Comparison of ENCODE assay signal across 24 mouse cellular contexts in the genomic region with DNA sequence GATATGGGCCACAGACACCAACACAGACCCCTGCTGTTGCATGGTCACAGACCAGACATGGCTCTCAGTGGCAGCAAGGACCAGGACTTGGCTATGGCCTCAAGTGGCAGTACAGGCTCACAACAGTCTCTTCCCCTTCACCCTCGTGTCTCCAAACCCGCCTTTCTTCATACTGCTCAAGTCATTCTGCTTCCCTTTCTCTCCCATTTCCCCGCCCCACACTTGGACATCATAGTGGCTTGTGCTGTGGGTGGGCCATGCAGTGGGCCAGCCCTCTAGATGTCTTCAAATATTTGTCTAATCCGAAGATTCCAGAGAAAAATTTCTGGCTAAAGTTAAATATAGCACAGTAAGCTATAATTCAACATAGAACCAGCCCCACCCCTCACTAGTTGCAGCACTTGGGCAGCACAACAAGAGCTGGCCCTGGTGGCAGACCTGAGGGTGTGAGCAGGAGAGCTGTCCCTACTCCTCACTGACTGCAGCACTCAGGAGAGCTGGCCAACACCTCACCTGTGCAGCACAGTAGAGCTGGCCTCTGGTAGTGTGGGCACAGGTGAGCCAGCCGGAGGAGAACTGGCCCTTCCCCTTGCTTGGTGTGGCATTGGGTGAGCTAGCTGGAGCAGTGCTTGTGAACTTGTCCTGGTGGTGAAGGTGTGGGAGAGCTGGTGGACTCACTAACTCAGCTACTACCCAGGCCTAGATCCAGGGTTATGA. TPM values are rescaled to one million over a fixed set of nuclear protein-coding genes. Genes with fewer than 3 reads are reported as not detected.
DNase-seq lines count a peak whose midpoint lies in the region; ATAC-seq and TF ChIP-seq lines count a peak whose summit lies in the region.
"Had no signal": no experiment of that assay in that cellular context is flagged by ENCODE, and none has a peak within 500 bp of the region (broad histone marks: within the 10 kb centered on the region; RNA-seq: fewer than 3 reads in every experiment).

No protein-coding gene starts in this region.

- H3K4me1 ChIP-seq in intestine, embryonic 15.5 days (replicated peaks) = no peaks in the 10 kb centered on the region
- no peaks in the 10 kb centered on the region for H3K4me1 ChIP-seq in intestine, postnatal 0 days (replicated peaks; ENCODE audit: control insufficient read depth, insufficient read depth, low read length)
- H3K4me1 ChIP-seq in lung, embryonic 16.5 days (replicated peaks; ENCODE audit: control insufficient read depth, insufficient read depth, low read length) = no peaks in the 10 kb centered on the region
- H3K4me1 ChIP-seq in stomach, embryonic 14.5 days (ENCODE audit: control insufficient read depth, insufficient read depth, low read length) = no peaks in the 10 kb centered on the region
- no peaks in the 10 kb centered on the region for H3K4me1 ChIP-seq in stomach, postnatal 0 days (replicated peaks; ENCODE audit: control insufficient read depth, insufficient read depth)
- H3K4me1 ChIP-seq: embryonic facial prominence, embryonic 12.5 days; embryonic facial prominence, embryonic 15.5 days; hindbrain, embryonic 12.5 days; hindbrain, embryonic 15.5 days had no signal

- no peak overlapping the region for H3K4me2 ChIP-seq in intestine, embryonic 15.5 days (replicated peaks)
- no peak overlapping the region for H3K4me2 ChIP-seq in intestine, postnatal 0 days (replicated peaks; ENCODE audit: low read depth)
- H3K4me2 ChIP-seq in lung, embryonic 16.5 days (ENCODE audit: low read depth, low read length) = no peak overlapping the region
- no peak overlapping the region for H3K4me2 ChIP-seq in stomach, embryonic 14.5 days (replicated peaks; ENCODE audit: low read depth, low read length)
- H3K4me2 ChIP-seq in stomach, postnatal 0 days (replicated peaks; ENCODE audit: low read depth) = no peak overlapping the region
- H3K4me2 ChIP-seq: embryonic facial prominence, embryonic 12.5 days; embryonic facial prominence, embryonic 15.5 days; heart, embryonic 11.5 days; hindbrain, embryonic 12.5 days; hindbrain, embryonic 15.5 days had no signal

- no peaks in the 10 kb centered on the region for H3K36me3 ChIP-seq in intestine, embryonic 15.5 days
- H3K36me3 ChIP-seq in intestine, postnatal 0 days (ENCODE audit: control insufficient read depth, insufficient read depth) = no peaks in the 10 kb centered on the region
- no peaks in the 10 kb centered on the region for H3K36me3 ChIP-seq in lung, embryonic 16.5 days (ENCODE audit: control insufficient read depth, insufficient read depth, low read length)
- no peaks in the 10 kb centered on the region for H3K36me3 ChIP-seq in stomach, embryonic 14.5 days (ENCODE audit: control insufficient read depth, insufficient read depth, low read length)
- H3K36me3 ChIP-seq in stomach, postnatal 0 days (ENCODE audit: control insufficient read depth, insufficient read depth, low read length) = no peaks in the 10 kb centered on the region
- H3K36me3 ChIP-seq: embryonic facial prominence, embryonic 12.5 days; embryonic facial prominence, embryonic 15.5 days; hindbrain, embryonic 12.5 days; hindbrain, embryonic 15.5 days had no signal

- TF ChIP-seq EP300 in stomach, postnatal 0 days (optimal IDR thresholded peaks at IDR 0.05) = no peak

- no peak overlapping the region for H3K9ac ChIP-seq in intestine, embryonic 15.5 days
- H3K9ac ChIP-seq in intestine, postnatal 0 days (ENCODE audit: low read depth, low read length) = no peak overlapping the region
- H3K9ac ChIP-seq in lung, embryonic 16.5 days (ENCODE audit: low read length) = no peak overlapping the region
- no peak overlapping the region for H3K9ac ChIP-seq in stomach, embryonic 14.5 days (replicated peaks; ENCODE audit: low read depth, low read length)
- no peak overlapping the region for H3K9ac ChIP-seq in stomach, postnatal 0 days (ENCODE audit: low read length)
- H3K9ac ChIP-seq: embryonic facial prominence, embryonic 12.5 days; embryonic facial prominence, embryonic 15.5 days; forebrain, postnatal 0 days; hindbrain, embryonic 12.5 days; hindbrain, embryonic 15.5 days had no signal

- DNase-seq in lung, postnatal 4 days = no peak
- no peak for DNase-seq in stomach, postnatal 0 days (ENCODE audit: low spot score)
- DNase-seq: adrenal gland, adult 2 months; adrenal gland, postnatal 14 days; cerebellum, adult 11 months; cerebellum, adult 2 months; cerebellum, adult 9-11 months; cerebellum, postnatal 25 days; forebrain, postnatal 0 days; gastrocnemius, adult 2 months; gastrocnemius, postnatal 25 days; heart, adult 2 months had no signal

- H3K9me3 ChIP-seq in intestine, embryonic 15.5 days = no peaks in the 10 kb centered on the region
- no peaks in the 10 kb centered on the region for H3K9me3 ChIP-seq in intestine, postnatal 0 days (ENCODE audit: control insufficient read depth)
- H3K9me3 ChIP-seq in lung, embryonic 16.5 days (ENCODE audit: control insufficient read depth, low read length) = no peaks in the 10 kb centered on the region
- H3K9me3 ChIP-seq in stomach, embryonic 14.5 days (ENCODE audit: control insufficient read depth, low read depth, low read length) = no peaks in the 10 kb centered on the region
- no peaks in the 10 kb centered on the region for H3K9me3 ChIP-seq in stomach, postnatal 0 days (ENCODE audit: control insufficient read depth, low read length)
- H3K9me3 ChIP-seq: embryonic facial prominence, embryonic 12.5 days; embryonic facial prominence, embryonic 15.5 days; hindbrain, embryonic 12.5 days; hindbrain, embryonic 15.5 days had no signal

- 0 out of 2 replicates have a peak, but pooled peaks have one; percentile 41 for ATAC-seq in intestine, embryonic 15.5 days
- ATAC-seq in intestine, postnatal 0 days = no peak
- ATAC-seq in lung, embryonic 16.5 days (ENCODE audit: low read depth) = peak; percentile 71
- 0 out of 2 replicates have a peak, but pooled peaks have one; percentile 53 for ATAC-seq in stomach, embryonic 14.5 days (ENCODE audit: insufficient number of reproducible peaks, insufficient read depth, low FRiP score, low read depth)
- ATAC-seq in stomach, postnatal 0 days (ENCODE audit: low FRiP score, low TSS enrichment) = no peak
- ATAC-seq: CD4-positive, CD25-positive, alpha-beta regulatory T cell, adult 4 months; forebrain, embryonic 14.5 days; forebrain, postnatal 0 days had no signal

- no peak overlapping the region for H3K4me3 ChIP-seq in intestine, embryonic 15.5 days (replicated peaks)
- no peak overlapping the region for H3K4me3 ChIP-seq in intestine, postnatal 0 days (ENCODE audit: low read depth, low read length)
- no peak overlapping the region for H3K4me3 ChIP-seq in lung, embryonic 16.5 days (ENCODE audit: low read length)
- no peak overlapping the region for H3K4me3 ChIP-seq in stomach, embryonic 14.5 days (ENCODE audit: low read depth, low read length)
- no peak overlapping the region for H3K4me3 ChIP-seq in stomach, postnatal 0 days (ENCODE audit: low read depth, low read length)
- H3K4me3 ChIP-seq: embryonic facial prominence, embryonic 12.5 days; embryonic facial prominence, embryonic 15.5 days; gastrocnemius, adult 2 months; heart, adult 2 months; hindbrain, embryonic 12.5 days; hindbrain, embryonic 15.5 days had no signal

- no peak for TF ChIP-seq CTCF in intestine, postnatal 0 days (IDR thresholded peaks at IDR 0.05; ENCODE audit: low read depth)
- no peak for TF ChIP-seq CTCF in stomach, postnatal 0 days (IDR thresholded peaks at IDR 0.05; ENCODE audit: low read depth)

- H3K27me3 ChIP-seq in intestine, embryonic 15.5 days (replicated peaks) = no peaks in the 10 kb centered on the region
- H3K27me3 ChIP-seq in intestine, postnatal 0 days (replicated peaks; ENCODE audit: control insufficient read depth, insufficient read depth, low read length) = no peaks in the 10 kb centered on the region
- no peaks in the 10 kb centered on the region for H3K27me3 ChIP-seq in lung, embryonic 16.5 days (ENCODE audit: control insufficient read depth, insufficient read depth, low read depth, low read length)
- H3K27me3 ChIP-seq in stomach, embryonic 14.5 days (ENCODE audit: control insufficient read depth, insufficient read depth, low read length) = no peaks in the 10 kb centered on the region
- H3K27me3 ChIP-seq in stomach, postnatal 0 days (ENCODE audit: control insufficient read depth, insufficient read depth, low read length) = no peaks in the 10 kb centered on the region
- H3K27me3 ChIP-seq: embryonic facial prominence, embryonic 12.5 days; embryonic facial prominence, embryonic 15.5 days; hindbrain, embryonic 12.5 days; hindbrain, embryonic 15.5 days had no signal

- whole genome bisulfite sequencing in intestine, embryonic 15.5 days = 76% methylated on average over 5 of the region's 5 CpGs
- 70% methylated on average over 5 of the region's 5 CpGs for WGBS in intestine, postnatal 0 days
- 64% methylated on average over 5 of the region's 5 CpGs for WGBS in lung, embryonic 16.5 days
- WGBS in stomach, embryonic 14.5 days = 77% methylated on average over 5 of the region's 5 CpGs
- WGBS in stomach, postnatal 0 days = 60% methylated on average over 5 of the region's 5 CpGs

- H3K27ac ChIP-seq in intestine, embryonic 15.5 days = no peak overlapping the region
- no peak overlapping the region for H3K27ac ChIP-seq in intestine, postnatal 0 days (ENCODE audit: low read depth, low read length)
- no peak overlapping the region for H3K27ac ChIP-seq in lung, embryonic 16.5 days (ENCODE audit: low read length)
- no peak overlapping the region for H3K27ac ChIP-seq in stomach, embryonic 14.5 days (ENCODE audit: low read length)
- no peak overlapping the region for H3K27ac ChIP-seq in stomach, postnatal 0 days (replicated peaks)
- H3K27ac ChIP-seq: embryonic facial prominence, embryonic 12.5 days; embryonic facial prominence, embryonic 15.5 days; gastrocnemius, adult 2 months; heart, adult 2 months; hindbrain, embryonic 12.5 days; hindbrain, embryonic 15.5 days had no signal

RNA-seq across cellular contexts. Expression of a gene that starts 20.2 kb away (rescaled TPM):
- polyA plus RNA-seq in intestine, embryonic 15.5 days (2015; fragmentation: Nextera tagmentation; extraction: Ambion mirVana) = 92.0 and 94.3 TPM in 2 replicates
- polyA plus RNA-seq in intestine, postnatal 0 days (2015; fragmentation: Nextera tagmentation; extraction: Ambion mirVana) = 135 and 146 TPM in 2 replicates
- 5.1 and 5.8 TPM in 2 replicates for polyA plus RNA-seq in lung, embryonic 16.5 days (2015; fragmentation: Nextera tagmentation; extraction: Ambion mirVana)
- polyA plus RNA-seq in stomach, embryonic 14.5 days (2014; fragmentation: Nextera tagmentation; extraction: Ambion mirVana) = 10.0 and 13.0 TPM in 2 replicates
- 0.04 and 0.33 TPM in 2 replicates for polyA plus RNA-seq in stomach, postnatal 0 days (2015; fragmentation: Nextera tagmentation; extraction: Ambion mirVana)
- polyA plus RNA-seq: adrenal gland, adult 2 months; C2C12; cerebellum, adult 2 months; embryonic facial prominence, embryonic 15.5 days; heart, adult 2 months; hindbrain, embryonic 15.5 days had no signal

Comparison
In these comparisons a context has a peak if more than half of its experiments do, and no peak if none do; other contexts are left out.
1. ATAC-seq: peak in intestine, embryonic 15.5 days (single experiment), lung, embryonic 16.5 days (single experiment) and stomach, embryonic 14.5 days (single experiment); none in intestine, postnatal 0 days (single experiment) and stomach, postnatal 0 days (single experiment).